Mouse (Mus musculus) cerebellum, adult (tissue): ENCODE results near the gene Trpm1.

Experiments used
- ATAC-seq: cut with Nextera tagmentation; 2 replicates; pipeline ENCODE4 v1.9.2; 2017; ENCODE audit warnings: mild to moderate bottlenecking, moderate library complexity, mixed read lengths; ENCODE audit not compliant: insufficient number of reproducible peaks, low FRiP score, low TSS enrichment

The Trpm1 gene

GRCm38 (mm10) chr7:64231001-64231400, 77.4 kb downstream of the Trpm1 start:
- ATAC-seq, result no peak

- no peak for ATAC-seq
Measured at GRCm38 (mm10) chr7:64231996-64232395, 78.4 kb downstream of the Trpm1 start.

- no peak for ATAC-seq
Measured at GRCm38 (mm10) chr7:64234310-64234820, 80.7 kb downstream of the Trpm1 start.

DNA sequence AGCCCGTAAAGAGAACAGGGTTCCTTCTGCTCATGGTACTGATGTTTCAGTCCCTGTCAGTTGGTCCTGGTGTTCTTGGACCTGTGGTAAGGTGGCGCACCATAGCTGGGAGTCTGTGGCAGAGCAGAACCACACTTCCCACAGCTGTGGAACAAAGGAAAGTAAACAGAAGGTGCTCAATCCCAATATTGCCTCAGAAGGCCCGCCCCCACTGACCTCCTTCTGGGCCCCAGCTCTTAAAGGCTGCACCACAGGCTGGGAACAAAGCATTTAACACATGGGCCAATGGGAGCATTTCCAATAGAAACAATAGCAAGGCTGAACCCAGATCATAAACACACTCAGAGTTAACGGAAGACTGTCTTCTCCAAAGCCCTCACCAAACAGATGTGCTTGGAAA, 82.9 kb downstream of the Trpm1 start:
- no peak for ATAC-seq

DNA sequence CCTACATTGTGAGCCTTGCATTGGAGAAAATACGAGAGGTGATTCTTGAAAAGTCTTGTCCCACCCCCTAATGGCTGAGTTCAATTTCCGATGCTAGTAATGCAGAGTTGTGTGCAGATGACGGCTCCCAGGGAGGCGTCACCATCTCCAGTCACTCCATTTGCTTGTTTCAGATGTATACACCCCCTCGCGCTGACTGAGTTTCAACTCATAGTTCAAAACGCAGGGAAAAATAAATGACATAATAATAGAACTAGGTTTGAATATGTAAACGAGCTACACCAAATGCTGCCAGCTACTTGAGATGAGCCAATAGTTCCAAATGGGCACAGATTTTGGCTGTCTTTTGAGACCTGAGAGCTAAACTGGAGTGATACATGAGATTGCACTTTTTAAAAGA, 84.1 kb downstream of the Trpm1 start:
- no peak for ATAC-seq

DNA sequence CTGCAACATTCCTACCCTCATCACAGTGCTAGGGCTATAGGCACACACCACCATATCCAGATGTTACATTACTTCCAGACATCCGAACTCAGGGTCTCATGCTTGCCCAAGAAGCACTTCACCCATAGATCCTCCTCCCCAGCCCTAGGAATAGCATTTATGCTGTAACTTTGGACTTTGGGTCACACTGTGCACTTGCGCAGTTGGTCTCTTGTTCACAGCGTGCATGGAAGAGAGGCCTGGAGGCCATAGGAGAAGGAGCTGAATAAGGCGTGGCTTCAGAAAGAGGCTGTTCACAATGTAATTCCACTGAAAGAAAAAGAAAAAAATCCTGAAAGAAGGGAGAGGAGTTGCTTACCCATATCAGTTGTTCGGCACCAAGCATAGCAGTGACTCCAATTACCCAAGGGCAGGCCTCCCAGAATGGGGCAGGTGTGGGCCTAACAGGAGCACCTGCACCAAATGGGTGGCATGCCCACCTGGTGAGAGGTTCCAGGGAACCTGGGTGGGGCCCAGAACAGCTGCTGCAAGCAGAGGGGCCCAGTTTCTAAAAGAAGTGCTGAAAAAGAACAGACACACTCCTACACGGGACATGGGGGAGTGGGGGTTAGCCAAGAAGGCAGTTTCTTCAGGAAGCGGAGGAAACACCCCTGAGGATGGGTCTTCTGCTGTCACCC, 84.9 kb downstream of the Trpm1 start:
- no peak for ATAC-seq

- ATAC-seq, result no peak
Measured at GRCm38 (mm10) chr7:64239138-64239805, 85.6 kb downstream of the Trpm1 start.

- ATAC-seq, result no peak
Measured at GRCm38 (mm10) chr7:64239806-64240315, 86.2 kb downstream of the Trpm1 start.

GRCm38 (mm10) chr7:64242424-64242823, 88.8 kb downstream of the Trpm1 start:
- no peak for ATAC-seq

DNA sequence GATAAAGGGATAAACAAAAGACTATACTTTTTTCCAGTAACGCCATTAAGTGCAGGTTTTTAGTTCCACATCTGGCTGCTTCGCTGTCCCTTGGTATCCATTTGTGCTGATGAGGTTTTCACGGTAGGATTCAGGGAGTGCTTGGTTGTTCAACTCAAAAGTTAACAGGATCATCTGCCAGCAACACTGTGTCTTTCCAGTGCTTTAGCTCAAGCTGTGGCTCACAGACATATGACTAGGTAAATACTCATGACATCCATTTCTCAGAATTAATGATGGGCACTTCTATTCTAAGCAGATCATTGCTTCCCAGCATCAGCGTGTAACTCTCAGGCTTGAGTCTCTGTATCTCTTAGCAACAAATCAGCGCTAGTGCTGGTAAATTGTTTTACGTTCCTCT, 90.7 kb downstream of the Trpm1 start:
- no peak for ATAC-seq

DNA sequence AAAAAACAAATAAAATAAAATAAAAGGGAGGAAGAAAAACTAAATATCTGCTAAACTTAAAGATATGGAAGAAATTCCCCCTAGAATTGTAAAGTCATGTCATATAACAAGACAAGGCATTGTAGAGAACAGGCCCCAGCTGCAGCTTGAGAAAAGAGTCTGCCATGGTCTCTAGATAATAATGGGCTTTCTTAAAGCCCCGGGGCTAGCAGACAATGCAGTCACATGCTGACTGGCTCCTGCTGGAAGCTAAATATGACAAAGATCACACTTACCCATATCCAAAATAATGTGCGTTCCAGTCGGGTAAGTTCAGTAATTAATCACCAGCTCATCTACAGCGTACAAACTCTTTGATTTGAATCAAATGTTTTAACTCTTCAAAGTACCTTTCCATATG, 93.1 kb downstream of the Trpm1 start:
- no peak for ATAC-seq

- ATAC-seq, result no peak
Measured at GRCm38 (mm10) chr7:64248352-64248751, 94.7 kb downstream of the Trpm1 start.

GRCm38 (mm10) chr7:64249715-64250114, 96.1 kb downstream of the Trpm1 start:
- ATAC-seq, result no peak

GRCm38 (mm10) chr7:64250417-64250816, 96.8 kb downstream of the Trpm1 start:
- no peak for ATAC-seq

DNA sequence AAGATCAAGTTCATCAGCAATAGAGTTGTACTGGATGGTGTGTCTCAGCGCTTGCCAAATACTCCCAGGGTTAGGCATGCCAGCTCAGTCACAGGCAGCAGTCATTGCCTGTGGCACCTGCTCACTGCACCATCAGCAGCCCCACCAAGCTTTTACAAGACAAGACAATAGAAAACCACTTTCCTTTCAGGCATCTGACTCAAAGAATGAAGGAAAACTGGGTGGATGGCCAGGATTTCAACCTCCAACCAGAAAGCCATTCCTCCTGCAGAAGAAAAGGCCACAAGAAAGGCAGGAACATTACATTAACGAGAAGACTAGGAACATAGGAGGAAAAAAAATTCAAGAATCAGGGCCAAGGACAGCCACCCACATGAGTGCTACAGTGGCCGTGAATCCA, 100.1 kb downstream of the Trpm1 start:
- ATAC-seq, result no peak

- no peak for ATAC-seq
Measured at GRCm38 (mm10) chr7:64265502-64266279, 112.1 kb downstream of the Trpm1 start.

GRCm38 (mm10) chr7:64266587-64266986, 113.0 kb downstream of the Trpm1 start:
- ATAC-seq, result no peak

DNA sequence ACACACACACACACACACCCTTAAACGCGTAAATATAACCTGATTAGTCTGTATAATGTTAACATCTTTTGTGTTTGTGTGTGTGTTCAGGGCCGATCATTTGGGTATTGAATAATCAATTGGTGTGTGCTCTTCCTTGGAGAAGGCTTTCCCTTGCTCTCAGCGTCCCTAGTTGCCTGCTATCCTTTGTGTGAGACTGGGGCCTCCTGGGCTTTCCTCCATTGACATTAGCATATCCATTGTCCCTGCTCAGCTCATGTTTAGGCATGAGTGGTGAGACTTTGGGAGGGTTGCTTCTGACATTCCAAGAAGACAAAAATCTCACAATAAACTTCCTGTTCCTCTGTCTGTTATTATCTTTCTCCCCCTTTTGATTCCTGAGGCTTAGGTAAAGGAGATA, 118.3 kb downstream of the Trpm1 start:
- no peak for ATAC-seq

- no peak for ATAC-seq
Measured at GRCm38 (mm10) chr7:64275518-64275917, 121.9 kb downstream of the Trpm1 start.

- no peak for ATAC-seq
Measured at GRCm38 (mm10) chr7:64276921-64277320, 123.3 kb downstream of the Trpm1 start.

- ATAC-seq, result no peak
Measured at GRCm38 (mm10) chr7:64278526-64278925, 124.9 kb downstream of the Trpm1 start.
